Mouse (Mus musculus) pancreas, adult 10 weeks (tissue): ENCODE results near the gene Olfr619. TPM values are rescaled to one million over a fixed set of nuclear protein-coding genes. Genes with fewer than 3 reads are reported as not detected.

Experiments
- polyA plus RNA-seq: library from polyadenylated mRNA; stranded (reverse); fragments of 350-450 nt; fragmentation: Illumina TruSeq; extraction: RNeasy Lipid Tissue Mini Kit (QIAGEN cat#74804); gene quantifications from one replicate; pipeline ENCODE4 v1.2.3, GENCODE M21; 2015; ENCODE audit warnings: low read depth, low replicate concordance; ENCODE audit not compliant: insufficient read depth

Olfr619 gene
- polyA plus RNA-seq, result not detected

DNA sequence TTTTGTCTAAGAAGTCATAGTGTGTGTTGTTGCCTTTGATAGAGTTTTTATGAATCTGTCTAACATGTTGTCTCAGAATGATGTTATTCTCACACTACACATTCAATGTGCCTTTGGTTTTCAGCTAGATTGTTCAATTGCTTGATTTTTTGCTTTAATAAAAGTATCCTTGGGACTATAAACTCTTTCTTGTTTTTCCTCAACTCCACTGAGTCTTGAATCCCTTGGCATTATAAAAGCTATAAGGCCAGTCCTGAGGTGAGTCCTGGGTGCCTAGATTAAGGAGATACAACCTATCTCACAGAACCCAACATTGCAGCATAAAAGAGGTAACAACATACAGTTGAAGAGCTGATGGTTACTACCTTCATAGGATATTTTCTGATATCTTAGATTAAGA lies at the start of gene Olfr619:
TSS of gene Olfr619 (plus strand) at position 301 of the 400 bp plus-strand sequence.

DNA sequence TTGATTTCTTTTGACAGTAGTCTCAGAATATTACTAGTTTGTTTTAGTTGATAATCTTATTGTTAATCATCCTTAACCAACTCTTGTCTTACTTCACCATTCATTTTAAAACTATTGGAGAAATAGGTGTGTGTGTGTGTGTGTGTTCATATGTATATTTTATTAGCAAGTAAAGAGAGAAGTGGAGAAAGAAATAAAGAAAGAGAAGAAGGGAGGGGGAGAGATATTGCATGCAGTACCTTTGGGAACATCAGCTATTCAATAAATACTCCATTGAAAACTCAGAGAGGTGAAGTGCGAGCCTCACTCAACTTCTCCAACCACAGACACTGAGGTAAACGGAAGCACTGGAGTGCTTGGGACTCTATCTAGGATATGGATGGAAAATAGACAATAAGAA lies 44.6 kb upstream of the Olfr619 start, which contains the start of gene Olfr615:
TSS of gene Olfr615 (plus strand) at position 301 of the 400 bp plus-strand sequence.

DNA sequence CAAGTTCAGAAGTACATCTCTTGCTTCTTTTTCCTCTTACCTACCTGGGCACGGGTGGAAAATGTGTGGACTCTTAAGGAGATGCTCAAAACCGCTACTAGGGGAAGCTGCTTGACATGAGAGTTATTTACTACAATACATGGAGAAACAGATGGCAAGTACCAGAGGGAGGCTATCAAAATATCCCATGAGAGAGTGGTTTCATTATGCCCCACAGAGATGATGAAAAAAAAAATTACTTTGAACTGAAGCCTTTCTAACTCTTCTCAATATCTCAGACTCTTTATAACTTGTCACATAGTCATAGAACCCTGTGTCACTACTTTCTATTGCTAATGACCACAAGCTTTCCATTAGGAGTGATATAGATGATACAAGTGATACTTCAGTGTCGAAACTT lies 31.3 kb upstream of the Olfr619 start, which contains the start of gene Olfr616:
TSS of gene Olfr616 (minus strand) at position 101 of the 400 bp plus-strand sequence.

DNA sequence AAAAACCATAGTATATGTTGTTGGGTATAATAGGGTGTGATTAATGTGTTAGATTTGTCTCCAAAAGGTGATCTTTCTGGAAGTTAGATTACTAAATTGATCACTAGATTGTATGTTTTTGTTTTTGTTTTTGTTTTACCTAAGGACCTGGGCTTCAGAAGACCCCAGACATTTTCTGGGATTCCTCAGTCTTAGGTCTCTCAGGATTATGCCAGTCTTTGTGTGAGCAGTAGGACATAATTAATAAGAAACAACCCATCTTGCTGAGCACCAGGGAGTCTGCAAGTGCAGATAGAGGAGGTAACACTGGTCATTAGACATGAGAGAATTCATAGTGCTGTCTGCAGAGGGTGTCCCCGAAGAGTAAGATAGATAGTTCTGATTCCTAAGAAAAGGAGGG lies 27.6 kb upstream of the Olfr619 start, which contains the start of gene Olfr617:
TSS of gene Olfr617 (plus strand) at position 301 of the 400 bp plus-strand sequence.

DNA sequence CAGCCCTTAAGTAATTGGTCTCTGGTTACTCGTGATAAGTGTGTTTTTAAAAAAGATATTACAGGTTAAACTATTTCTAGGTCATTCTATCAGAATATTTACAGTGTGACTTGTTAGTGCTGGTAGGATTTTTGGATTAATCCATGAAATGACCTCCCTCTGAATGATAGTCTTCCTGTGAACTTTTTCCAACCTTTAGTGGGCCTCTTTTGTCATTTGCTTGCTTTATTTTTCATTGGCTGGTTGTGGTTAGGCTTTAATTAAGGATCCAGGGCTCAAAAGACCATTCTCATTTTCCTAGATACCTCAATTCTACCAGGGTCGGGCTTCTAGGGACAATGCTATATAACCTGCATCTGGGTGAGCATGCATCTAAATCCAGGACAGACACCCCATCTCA lies 10.6 kb upstream of the Olfr619 start, which contains the start of gene Olfr618:
TSS of gene Olfr618 (plus strand) at position 301 of the 400 bp plus-strand sequence.

DNA sequence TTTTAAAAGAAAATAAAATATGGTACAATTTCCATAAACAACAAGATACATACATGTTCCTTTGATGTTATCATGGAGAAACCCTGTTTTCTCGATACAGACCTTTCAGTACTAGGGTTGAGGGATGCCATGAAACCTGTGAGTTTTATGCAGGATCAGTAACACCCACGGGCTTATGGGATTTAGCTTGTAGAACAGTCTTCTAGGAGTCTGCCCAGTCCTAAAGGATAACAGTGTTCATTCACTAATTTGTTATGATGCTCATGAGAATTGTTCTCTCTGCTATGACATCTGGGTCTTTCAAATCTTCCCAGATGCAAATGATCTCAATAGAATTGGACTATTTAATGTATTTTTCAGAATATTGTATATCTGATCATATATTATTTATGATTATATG lies 12.1 kb downstream of the Olfr619 start, which contains the start of gene Olfr620:
TSS of gene Olfr620 (minus strand) at position 101 of the 400 bp plus-strand sequence.

DNA sequence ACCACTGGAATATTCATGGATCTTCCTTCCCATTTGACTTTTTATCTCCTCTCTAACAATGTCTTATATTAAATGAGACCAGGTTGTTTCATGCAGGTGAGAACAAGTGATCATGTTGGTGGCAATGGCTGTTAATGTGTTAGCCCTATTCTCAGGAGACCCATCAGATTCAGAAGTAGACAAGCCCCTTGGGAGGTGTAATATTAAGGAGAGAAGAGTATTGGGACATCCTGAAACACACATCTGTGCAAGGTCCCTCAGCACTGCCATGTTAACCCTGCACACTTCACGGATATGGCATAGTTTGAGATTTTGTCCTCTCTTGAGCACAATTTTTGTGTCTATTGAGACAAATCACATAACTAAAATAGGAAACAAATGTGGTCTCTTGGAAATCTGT lies 42.2 kb downstream of the Olfr619 start, which contains the start of gene Olfr622:
TSS of gene Olfr622 (minus strand) at position 101 of the 400 bp plus-strand sequence.

Other genes starting within 250 kb of the Olfr619 start
- gene Olfr601, start 237.9 kb upstream of the Olfr619 start, polyA plus RNA-seq, result not detected
- not detected for gene Olfr603, start 214.4 kb upstream of the Olfr619 start, polyA plus RNA-seq
- not detected for gene Usp17lc, start 185.5 kb upstream of the Olfr619 start, polyA plus RNA-seq
- gene Olfr605, start 155.1 kb upstream of the Olfr619 start, polyA plus RNA-seq, result not detected
- not detected for gene Olfr606, start 151.5 kb upstream of the Olfr619 start, polyA plus RNA-seq
- gene Olfr607, start 136.4 kb upstream of the Olfr619 start, polyA plus RNA-seq, result not detected
- gene Olfr608, start 130.7 kb upstream of the Olfr619 start, polyA plus RNA-seq, result not detected
- gene Olfr609, start 102.5 kb upstream of the Olfr619 start, polyA plus RNA-seq, result not detected
- not detected for gene Olfr610, start 88.5 kb upstream of the Olfr619 start, polyA plus RNA-seq
- gene Olfr611, start 79.7 kb upstream of the Olfr619 start, polyA plus RNA-seq, result not detected
- gene Olfr612, start 57.9 kb upstream of the Olfr619 start, polyA plus RNA-seq, result not detected
- not detected for gene Olfr613, start 52.5 kb upstream of the Olfr619 start, polyA plus RNA-seq
- gene Olfr615, start 44.5 kb upstream of the Olfr619 start, polyA plus RNA-seq, result not detected
- gene Olfr616, start 31.4 kb upstream of the Olfr619 start, polyA plus RNA-seq, result not detected
- gene Olfr617, start 27.5 kb upstream of the Olfr619 start, polyA plus RNA-seq, result not detected
- gene Olfr618, start 10.5 kb upstream of the Olfr619 start, polyA plus RNA-seq, result not detected
- not detected for gene Olfr620, start 12.0 kb downstream of the Olfr619 start, polyA plus RNA-seq
- not detected for gene Olfr622, start 42.1 kb downstream of the Olfr619 start, polyA plus RNA-seq
- gene Olfr623, start 63.1 kb downstream of the Olfr619 start, polyA plus RNA-seq, result not detected
- gene Olfr624, start 70.6 kb downstream of the Olfr619 start, polyA plus RNA-seq, result not detected
- not detected for gene Olfr625-ps1, start 82.1 kb downstream of the Olfr619 start, polyA plus RNA-seq
- not detected for gene Olfr243, start 114.1 kb downstream of the Olfr619 start, polyA plus RNA-seq
- not detected for gene Olfr628, start 129.8 kb downstream of the Olfr619 start, polyA plus RNA-seq
- gene Olfr629, start 144.4 kb downstream of the Olfr619 start, polyA plus RNA-seq, result not detected
- gene Olfr630, start 156.8 kb downstream of the Olfr619 start, polyA plus RNA-seq, result not detected
- not detected for gene Olfr69, start 171.0 kb downstream of the Olfr619 start, polyA plus RNA-seq
- gene Olfr68, start 179.1 kb downstream of the Olfr619 start, polyA plus RNA-seq, result not detected
- not detected for gene Olfr67, start 191.2 kb downstream of the Olfr619 start, polyA plus RNA-seq
- gene Hbb-bt, start 213.4 kb downstream of the Olfr619 start, polyA plus RNA-seq, result 331 TPM
- 2,689 TPM for gene Hbb-bs, start 227.5 kb downstream of the Olfr619 start, polyA plus RNA-seq
- gene Hbb-bh2, start 239.9 kb downstream of the Olfr619 start, polyA plus RNA-seq, result not detected
- not detected for gene Hbb-bh1, start 242.6 kb downstream of the Olfr619 start, polyA plus RNA-seq